8 mouse cellular contexts compared by ENCODE assay signal in the genomic region with DNA sequence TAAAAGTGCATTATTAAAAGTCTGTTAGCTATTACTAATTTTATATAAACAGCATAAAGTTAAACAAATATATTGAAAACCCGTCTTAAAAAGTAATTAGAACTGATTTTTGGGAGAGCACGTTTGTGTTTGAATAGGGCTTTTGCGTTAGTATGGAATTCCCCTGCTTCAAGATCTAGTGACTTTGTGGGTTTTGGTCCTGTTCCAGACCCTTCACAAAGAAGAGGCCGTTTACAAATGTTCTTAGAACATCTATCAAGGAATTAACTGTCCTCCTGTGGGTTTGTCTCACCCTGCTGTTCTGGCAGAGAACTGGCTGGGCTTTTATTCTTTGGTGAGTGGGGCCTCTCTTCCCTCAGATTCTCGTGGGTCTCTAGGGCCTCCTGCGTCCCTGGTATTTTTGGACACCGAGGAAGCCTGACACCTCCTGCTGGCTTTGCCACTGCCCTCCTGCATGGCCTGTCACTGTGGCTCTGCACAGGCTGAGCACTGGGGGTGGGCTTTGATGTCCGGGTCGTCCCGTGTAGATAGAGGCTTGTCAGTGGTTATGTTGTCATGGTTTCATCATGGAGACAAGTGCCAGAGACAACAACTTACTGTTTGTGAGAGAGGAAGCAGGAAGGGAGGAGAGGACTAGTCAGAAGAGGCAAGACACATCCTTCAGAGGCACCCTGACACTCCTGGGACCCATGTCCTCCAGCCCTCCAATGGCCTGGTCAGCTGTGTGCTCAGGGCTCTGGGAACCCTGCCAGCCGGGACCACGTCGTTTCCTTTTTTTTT. TPM values are rescaled to one million over a fixed set of nuclear protein-coding genes. Genes with fewer than 3 reads are reported as not detected.
A peak's percentile ranks its signal among the peaks of the same experiment; 100 is the strongest.
DNase-seq lines count a peak whose midpoint lies in the region; ATAC-seq lines count a peak whose summit lies in the region.
"Had no signal": no experiment of that assay in that cellular context is flagged by ENCODE, and none has a peak within 500 bp of the region (broad histone marks: within the 10 kb centered on the region; RNA-seq: fewer than 3 reads in every experiment).

No protein-coding gene starts in this region.

- WGBS in hindbrain, embryonic 14.5 days: 56% methylated on average over 13 of the region's 13 CpGs

- H3K4me1 ChIP-seq in hindbrain, embryonic 14.5 days (replicated peaks; ENCODE audit: control insufficient read depth, insufficient read depth, low read length): 0 out of 2 replicates have a peak, but pooled peaks cover 6% of the 10 kb centered on the region

- ATAC-seq in granulocyte monocyte progenitor cell, adult 5-6 weeks (replicated peaks; ENCODE audit: poor library complexity, severe bottlenecking): 0 out of 2 replicates have a peak, but pooled peaks have one; percentile 17
- peak; percentile 67; the same call in 1 of the 2 replicates for ATAC-seq in hindbrain, embryonic 14.5 days (ENCODE audit: low FRiP score)

- no peak overlapping the region for H3K27ac ChIP-seq in hindbrain, embryonic 14.5 days

- peaks cover 52% of the 10 kb centered on the region for H3K36me3 ChIP-seq in hindbrain, embryonic 14.5 days (replicated peaks; ENCODE audit: control insufficient read depth, insufficient read depth)
- peaks cover 2% of the 10 kb centered on the region; the same call in 1 of the 2 replicates for H3K36me3 ChIP-seq in splenic B cell, adult 2 months (ENCODE audit: control insufficient read depth, insufficient read depth, low read length, poor library complexity, severe bottlenecking)

- peak; percentile 58 for DNase-seq in lung, postnatal 10 days
- DNase-seq in lung, postnatal 36 days: no peak
- peak; percentile 44 for DNase-seq in hindbrain, embryonic 14.5 days (ENCODE audit: low spot score)
- DNase-seq in splenic B cell, adult 2 months (ENCODE audit: low read depth, low spot score): peak; percentile 38
- no peak for DNase-seq in cerebellum, postnatal 25 days
- DNase-seq in cerebellum, postnatal 10 days: no peak
- DNase-seq: gastrocnemius, postnatal 36 days had no signal

- H3K4me3 ChIP-seq in hindbrain, embryonic 14.5 days (replicated peaks; ENCODE audit: low read length): no peak overlapping the region

- no peak overlapping the region for H3K9ac ChIP-seq in hindbrain, embryonic 14.5 days

- no peaks in the 10 kb centered on the region for H3K9me3 ChIP-seq in hindbrain, embryonic 14.5 days (ENCODE audit: control insufficient read depth, low read length)

- H3K27me3 ChIP-seq in hindbrain, embryonic 14.5 days (ENCODE audit: control insufficient read depth, insufficient read depth, low read length): no peaks in the 10 kb centered on the region
- H3K27me3 ChIP-seq in splenic B cell, adult 2 months (ENCODE audit: control insufficient read depth, insufficient read depth, low read length, poor library complexity, severe bottlenecking): no peaks in the 10 kb centered on the region

- H3K4me2 ChIP-seq in hindbrain, embryonic 14.5 days (replicated peaks): no peak overlapping the region

RNA-seq across cellular contexts. Expression of a gene that starts 12.6 kb away (rescaled TPM):
- total RNA-seq in granulocyte monocyte progenitor cell, adult 5-6 weeks (2014; fragmentation: Nextera tagmentation): 39.6 and 42.0 TPM in 2 replicates
- total RNA-seq in granulocyte monocyte progenitor cell, adult 5-6 weeks (2017): 29.5 and 53.3 TPM in 2 replicates
- polyA plus RNA-seq in hindbrain, embryonic 14.5 days (2014; fragmentation: Nextera tagmentation; extraction: Ambion mirVana): 54.1 and 54.7 TPM in 2 replicates

RNA-seq across cellular contexts. Expression of a gene that starts 28.6 kb away (rescaled TPM):
- not detected in 2 replicates for total RNA-seq in granulocyte monocyte progenitor cell, adult 5-6 weeks (2014; fragmentation: Nextera tagmentation)
- 1.6 TPM in 1 of 2 replicates, not detected in the other for total RNA-seq in granulocyte monocyte progenitor cell, adult 5-6 weeks (2017)
- polyA plus RNA-seq in hindbrain, embryonic 14.5 days (2014; fragmentation: Nextera tagmentation; extraction: Ambion mirVana): 3.8 and 5.1 TPM in 2 replicates

RNA-seq across cellular contexts. Expression of a gene that starts 28.7 kb away (rescaled TPM):
- 60.0 and 78.8 TPM in 2 replicates for total RNA-seq in granulocyte monocyte progenitor cell, adult 5-6 weeks (2014; fragmentation: Nextera tagmentation)
- 197 and 205 TPM in 2 replicates for total RNA-seq in granulocyte monocyte progenitor cell, adult 5-6 weeks (2017)
- polyA plus RNA-seq in hindbrain, embryonic 14.5 days (2014; fragmentation: Nextera tagmentation; extraction: Ambion mirVana): 235 and 260 TPM in 2 replicates

RNA-seq across cellular contexts. Expression of a gene that starts 51.7 kb away (rescaled TPM):
- 0.90 TPM in 1 of 2 replicates, not detected in the other for total RNA-seq in granulocyte monocyte progenitor cell, adult 5-6 weeks (2014; fragmentation: Nextera tagmentation)
- 0.05 TPM in 1 of 2 replicates, not detected in the other for total RNA-seq in granulocyte monocyte progenitor cell, adult 5-6 weeks (2017)
- polyA plus RNA-seq in hindbrain, embryonic 14.5 days (2014; fragmentation: Nextera tagmentation; extraction: Ambion mirVana): 0.94 and 1.2 TPM in 2 replicates
- total RNA-seq: gastrocnemius, postnatal 36 days had no signal

RNA-seq across cellular contexts. Expression of a gene that starts 53.1 kb away (rescaled TPM):
- 36.6 and 39.0 TPM in 2 replicates for total RNA-seq in granulocyte monocyte progenitor cell, adult 5-6 weeks (2014; fragmentation: Nextera tagmentation)
- total RNA-seq in granulocyte monocyte progenitor cell, adult 5-6 weeks (2017): 34.6 and 37.0 TPM in 2 replicates
- polyA plus RNA-seq in hindbrain, embryonic 14.5 days (2014; fragmentation: Nextera tagmentation; extraction: Ambion mirVana): 79.9 and 80.2 TPM in 2 replicates

Comparison
In these comparisons a context has a peak if more than half of its experiments do, and no peak if none do; other contexts are left out.
1. DNase-seq: peak in lung, postnatal 10 days (single experiment), hindbrain, embryonic 14.5 days (single experiment) and splenic B cell, adult 2 months (single experiment); none in lung, postnatal 36 days (single experiment), cerebellum, postnatal 25 days (0 of 2) and cerebellum, postnatal 10 days (0 of 2).